Mouse (Mus musculus): ENCODE data around the gene Ccl2.

- TF ChIP-seq CTCF (IDR thresholded peaks at IDR 0.05; ENCODE audit: extremely low read depth, insufficient read depth, low read length) (no peak), POLR2A (IDR thresholded peaks at IDR 0.05; ENCODE audit: extremely low read depth, insufficient read depth, low read length) (no peak)
Measured at GRCm38 (mm10) chr11:82053849-82054248, 18.5 kb downstream of the Ccl2 start.
